Mouse (Mus musculus) common myeloid progenitor, adult 5-6 weeks (primary cell): Measurements from ENCODE around the gene Usp38. TPM values are rescaled to one million over a fixed set of nuclear protein-coding genes. Genes with fewer than 3 reads are reported as not detected.

Experiments
- ATAC-seq: replicated peaks from 2 replicates; pipeline ENCODE4 v1.8.0; 2016; ENCODE audit warnings: low read depth, mild to moderate bottlenecking, moderate TSS enrichment, inconsistent platforms; ENCODE audit not compliant: poor library complexity, severe bottlenecking
- total RNA-seq: library from RNA; stranded (forward); fragments of 200-1000, 187-1606 nt; gene quantifications from 2 replicates; pipeline ENCODE4 v1.2.3, GENCODE M21; 2017

Gene Usp38
- total RNA-seq, 1 experiment from 2014 or later: 41.6 TPM

GRCm38 (mm10) chr8:80963095-80963494 is 51.6 kb downstream of the Usp38 start:
- ATAC-seq: no peak

GRCm38 (mm10) chr8:80962592-80962983 is 52.1 kb downstream of the Usp38 start:
- no peak for ATAC-seq

- ATAC-seq: peak; percentile 68
Observed at GRCm38 (mm10) chr8:80961937-80962591, 52.7 kb downstream of the Usp38 start.

GRCm38 (mm10) chr8:80961070-80961609 is 53.6 kb downstream of the Usp38 start:
- ATAC-seq: 0 out of 2 replicates have a peak, but pooled peaks have one; percentile 47

- ATAC-seq: no peak
Observed at GRCm38 (mm10) chr8:80959588-80960268, 55.0 kb downstream of the Usp38 start.

- ATAC-seq: no peak
Observed at GRCm38 (mm10) chr8:80957776-80958175, 57.0 kb downstream of the Usp38 start.

GRCm38 (mm10) chr8:80952973-80953372 is 61.8 kb downstream of the Usp38 start:
- no peak for ATAC-seq

DNA sequence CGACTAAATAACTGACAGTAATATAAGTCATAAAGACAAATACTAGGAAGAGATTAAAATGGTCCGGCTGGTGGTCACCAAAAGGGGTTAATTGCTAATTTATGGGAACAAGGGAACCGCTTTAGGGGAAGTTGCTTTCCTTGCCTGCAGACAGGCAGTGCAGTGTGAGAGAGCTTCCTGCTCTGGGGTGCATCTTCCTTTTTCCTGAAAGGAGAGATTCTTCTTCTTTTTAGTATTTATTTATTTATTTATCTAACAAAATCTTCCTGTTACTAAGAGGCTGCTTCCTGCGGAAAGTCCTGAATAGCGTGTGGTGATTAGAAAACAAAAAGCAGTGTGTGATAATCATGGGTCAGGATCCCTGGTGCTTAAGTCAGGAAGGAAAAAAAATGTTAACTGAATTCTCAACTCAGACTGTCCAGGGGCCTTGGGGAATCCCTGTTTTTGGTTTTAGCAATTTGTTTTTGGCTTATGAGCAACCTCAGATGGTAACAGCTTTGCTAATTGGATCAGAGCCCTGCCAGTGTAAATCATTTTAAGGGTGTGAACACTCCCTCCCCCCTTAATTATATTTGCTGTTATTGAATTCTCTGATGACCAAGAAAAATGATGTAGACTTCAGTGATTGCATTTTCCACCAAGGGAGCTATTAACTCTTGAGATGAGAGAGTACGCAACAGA is 62.4 kb downstream of the Usp38 start:
- ATAC-seq: peak; percentile 75

DNA sequence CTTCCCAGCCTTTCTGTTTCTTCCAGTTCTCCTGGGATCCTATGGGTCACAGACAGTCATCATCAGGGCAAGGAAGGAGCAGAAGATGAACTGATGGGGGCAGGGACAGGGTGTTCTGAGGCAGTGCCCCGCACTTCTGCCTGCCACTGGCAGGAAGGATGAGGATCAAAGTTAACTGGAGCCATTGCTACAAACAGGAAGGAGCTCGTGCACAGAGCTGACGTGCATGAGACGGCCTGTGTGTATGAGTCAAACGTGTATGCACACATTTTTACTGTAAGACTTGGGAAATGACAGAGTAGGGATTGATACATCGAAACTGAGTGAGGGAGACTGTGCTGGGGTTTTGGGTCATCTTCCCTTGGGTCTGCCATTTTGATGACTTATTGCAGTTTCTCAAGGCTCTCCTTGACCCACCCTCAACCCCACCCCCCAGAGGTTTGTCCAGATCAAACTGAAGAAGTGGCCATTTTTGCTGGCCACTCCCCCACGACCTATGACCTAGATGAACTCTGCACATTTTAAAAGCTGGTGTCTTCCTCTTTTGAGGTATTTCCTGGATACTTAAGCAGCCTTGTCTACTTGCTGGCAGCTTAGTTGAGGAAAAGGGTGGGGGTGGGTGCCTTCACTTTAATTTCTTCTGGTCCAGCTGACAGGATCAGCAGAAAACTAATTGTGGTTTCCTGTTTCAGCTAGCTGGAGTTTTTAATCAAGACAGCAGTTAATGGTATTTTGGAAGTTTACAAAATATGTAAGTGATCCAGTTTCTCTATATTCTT is 66.1 kb downstream of the Usp38 start:
- peak; percentile 58 for ATAC-seq

- peak; percentile 94 for ATAC-seq
Observed at GRCm38 (mm10) chr8:80943742-80944141, 71.0 kb downstream of the Usp38 start.

DNA sequence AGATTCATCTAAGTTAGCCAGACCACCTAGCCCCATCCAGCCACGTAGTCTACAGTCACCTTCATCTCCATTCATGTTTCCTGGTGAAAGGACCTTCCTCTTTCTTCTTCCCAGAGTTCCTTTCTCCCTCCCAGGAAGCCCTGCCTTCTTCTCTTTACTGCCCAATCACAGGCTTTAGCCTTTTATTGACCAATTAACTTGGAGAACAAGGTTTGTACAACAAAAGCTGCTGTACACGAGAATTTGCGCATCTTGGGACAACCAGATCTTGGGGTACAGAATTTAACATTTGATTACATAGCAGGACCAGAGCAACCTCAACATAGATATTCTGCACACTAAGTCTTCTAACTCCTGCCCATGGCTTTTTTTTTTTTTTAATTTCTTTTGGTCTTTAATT is 73.1 kb downstream of the Usp38 start:
- ATAC-seq: no peak

GRCm38 (mm10) chr8:80937814-80938650 is 76.7 kb downstream of the Usp38 start:
- no peak for ATAC-seq

Other genes with a start within 250 kb of the Usp38 start
- gene Gab1, start 134.4 kb downstream of the Usp38 start, total RNA-seq: 4.0 and 10.8 TPM in 2 replicates